Mouse (Mus musculus) stomach, postnatal 0 days (tissue): ENCODE results near the gene Zfp609. TPM values are rescaled to one million over a fixed set of nuclear protein-coding genes. Genes with fewer than 3 reads are reported as not detected.
A peak's percentile ranks its signal among the peaks of the same experiment; 100 is the strongest.

Experiments used
- ATAC-seq: fragments of 200-750 bp; cut with Nextera tagmentation; 2 replicates; pipeline ENCODE4 v1.8.0; 2017; ENCODE audit not compliant: low FRiP score, low TSS enrichment
- DNase-seq: peaks from one replicate; pipeline ENCODE4 v3.0.0-alpha.2; 2016; ENCODE audit warnings: low spot score
- H3K27ac ChIP-seq: fragments of 300-500 bp; sonication (generic); replicated peaks from 2 replicates; pipeline ENCODE4 v1.5.1; 2014; ENCODE audit warnings: mild to moderate bottlenecking, control low read depth
- H3K27me3 ChIP-seq: fragments of 300-500 bp; sonication (generic); 2 replicates; pipeline ENCODE4 v1.6.1; 2014; ENCODE audit warnings: low read length; ENCODE audit not compliant: control insufficient read depth, insufficient read depth
- H3K36me3 ChIP-seq: fragments of 300-500 bp; sonication (generic); 2 replicates; pipeline ENCODE4 v1.6.1; 2014; ENCODE audit warnings: low read length, mixed read lengths; ENCODE audit not compliant: control insufficient read depth, insufficient read depth
- H3K4me1 ChIP-seq: fragments of 300-500 bp; sonication (generic); replicated peaks from 2 replicates; pipeline ENCODE4 v1.6.1; 2014; ENCODE audit warnings: antibody characterized with exemption; ENCODE audit not compliant: control insufficient read depth, insufficient read depth
- H3K4me2 ChIP-seq: fragments of 300-500 bp; sonication (generic); replicated peaks from 2 replicates; pipeline ENCODE4 v1.6.1; 2014; ENCODE audit warnings: low read depth, mild to moderate bottlenecking, control low read depth, moderate library complexity
- H3K4me3 ChIP-seq: fragments of 300-500 bp; sonication (generic); 2 replicates; pipeline ENCODE4 v1.5.1; 2014; ENCODE audit warnings: low read depth, low read length, control low read depth
- H3K9ac ChIP-seq: fragments of 300-500 bp; sonication (generic); 2 replicates; pipeline ENCODE4 v1.6.1; 2014; ENCODE audit warnings: mild to moderate bottlenecking, low read length, control low read depth, mixed read lengths
- H3K9me3 ChIP-seq: fragments of 300-500 bp; sonication (generic); 2 replicates; pipeline ENCODE4 v1.6.1; 2016; ENCODE audit warnings: low read length; ENCODE audit not compliant: control insufficient read depth
- CTCF ChIP-seq: IDR thresholded peaks from 2 replicates; pipeline ENCODE4 v1.5.1; 2016; ENCODE audit warnings: antibody characterized with exemption, low read depth, mild to moderate bottlenecking, moderate library complexity
- EP300 ChIP-seq: optimal IDR thresholded peaks from 2 replicates; pipeline ENCODE3; 2016; ENCODE audit warnings: antibody characterized with exemption
- WGBS: fragments of 180-500 bp; shearing (Covaris S2); extraction: QIAGEN DNeasy Blood & Tissue Kit; methylation state at CpG from one replicate; pipeline ENCODE4 v1.1.7; 2014; 5-methylcytosine and 5-hydroxymethylcytosine counted together
- polyA plus RNA-seq: library from polyadenylated mRNA; unstranded; fragments of >200 nt; fragmentation: Nextera tagmentation; extraction: Ambion mirVana; gene quantifications from 2 replicates; pipeline ENCODE4 v1.2.1, GENCODE M21; 2015

Zfp609 gene
- polyA plus RNA-seq, 1 experiment from 2014 or later, result 2.4 TPM

- Histone ChIP-seq H3K4me1 (0 out of 2 replicates have a peak, but pooled peaks cover 3% of the 10 kb centered on the region), H3K9ac (no peak overlapping the region), H3K9me3 (no peaks in the 10 kb centered on the region), H3K27ac (no peak overlapping the region), H3K27me3 (no peaks in the 10 kb centered on the region), H3K36me3 (peaks cover 6% of the 10 kb centered on the region), H3K4me3 (no peak overlapping the region), H3K4me2 (no peak overlapping the region)
- WGBS, result 85% methylated on average over 2 of the region's 2 CpGs
- ATAC-seq, result no peak
- no peak for DNase-seq
- no peak for TF ChIP-seq CTCF
- TF ChIP-seq EP300, result no peak
Measured at GRCm38 (mm10) chr9:65684704-65685103, 142.7 kb downstream of the Zfp609 start.

DNA sequence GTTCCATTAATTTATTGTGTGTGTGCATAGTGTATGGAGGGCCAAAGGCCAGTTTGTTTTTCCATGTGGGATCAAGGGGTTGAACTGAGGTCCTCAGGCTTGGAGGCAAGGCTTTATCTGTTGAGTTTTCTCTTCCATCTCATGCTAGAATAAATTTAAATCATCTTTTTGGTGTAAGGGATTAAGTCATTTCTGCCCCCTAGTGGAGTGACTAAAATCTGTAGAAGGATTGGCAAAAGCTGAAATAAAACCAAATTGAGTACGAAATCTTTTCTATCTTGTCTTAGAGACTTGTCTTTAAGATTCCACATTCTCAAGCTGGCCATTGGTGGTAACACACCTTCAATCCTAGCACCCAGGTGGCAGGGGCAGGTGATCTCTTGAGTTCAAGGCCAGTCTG, 144.4 kb downstream of the Zfp609 start:
- H3K4me1 ChIP-seq, result peaks cover 9% of the 10 kb centered on the region; the same call in 1 of the 2 replicates
- WGBS, result 68% methylated on average over 1 of the region's 1 CpGs
- no peak overlapping the region for H3K27ac ChIP-seq
- H3K9ac ChIP-seq, result no peak overlapping the region
- no peak for DNase-seq
- TF ChIP-seq CTCF, result peak; percentile 74
- no peak for TF ChIP-seq EP300
- no peak overlapping the region for H3K4me3 ChIP-seq
- no peak overlapping the region for H3K4me2 ChIP-seq
- H3K9me3 ChIP-seq, result no peaks in the 10 kb centered on the region
- ATAC-seq, result no peak
- H3K36me3 ChIP-seq, result peaks cover under 1% of the 10 kb centered on the region
- no peaks in the 10 kb centered on the region for H3K27me3 ChIP-seq

- Histone ChIP-seq H3K4me2 (no peak overlapping the region), H3K27me3 (no peaks in the 10 kb centered on the region), H3K9ac (no peak overlapping the region), H3K9me3 (no peaks in the 10 kb centered on the region), H3K4me1 (peaks cover 12% of the 10 kb centered on the region; the same call in 1 of the 2 replicates), H3K4me3 (no peak overlapping the region), H3K27ac (no peak overlapping the region), H3K36me3 (no peaks in the 10 kb centered on the region; the same call in 1 of the 2 replicates)
- DNase-seq (no peak), ATAC-seq (no peak)
- WGBS, result 83% methylated on average over 3 of the region's 3 CpGs
- TF ChIP-seq CTCF (no peak), EP300 (no peak)
Measured at GRCm38 (mm10) chr9:65682183-65682582, 145.2 kb downstream of the Zfp609 start.

DNA sequence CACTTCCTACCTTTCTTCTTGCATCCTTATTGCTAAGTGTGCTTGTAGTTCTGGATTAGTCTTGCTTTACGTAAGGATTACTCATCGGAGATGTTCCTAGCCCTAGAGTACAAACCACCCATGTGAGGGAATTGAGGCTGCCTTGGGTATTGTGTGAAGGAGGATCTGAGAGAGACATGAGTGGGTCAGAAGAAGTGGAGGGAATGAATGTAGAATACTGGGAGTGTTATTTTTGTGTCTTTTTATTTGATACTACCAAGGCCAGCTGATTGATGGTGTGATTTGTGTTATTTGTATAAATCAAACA, 145.8 kb downstream of the Zfp609 start:
- no peak for ATAC-seq
- TF ChIP-seq CTCF (no peak), EP300 (no peak)
- Histone ChIP-seq H3K4me3 (no peak overlapping the region), H3K4me1 (peaks cover 12% of the 10 kb centered on the region; the same call in 1 of the 2 replicates), H3K9ac (no peak overlapping the region), H3K27me3 (no peaks in the 10 kb centered on the region), H3K36me3 (no peaks in the 10 kb centered on the region; the same call in 1 of the 2 replicates), H3K4me2 (no peak overlapping the region), H3K9me3 (no peaks in the 10 kb centered on the region), H3K27ac (0 out of 2 replicates have a peak overlapping the region, but pooled peaks have one; percentile 30)
- WGBS, result 50% methylated on average over 2 of the region's 2 CpGs
- DNase-seq, result no peak

- Histone ChIP-seq H3K4me2 (0 out of 2 replicates have a peak overlapping the region, but pooled peaks have one; percentile 18), H3K4me1 (peaks cover 12% of the 10 kb centered on the region; the same call in 1 of the 2 replicates), H3K9ac (no peak overlapping the region), H3K4me3 (no peak overlapping the region), H3K9me3 (no peaks in the 10 kb centered on the region), H3K27ac (peak overlapping the region; percentile 61), H3K36me3 (no peaks in the 10 kb centered on the region; the same call in 1 of the 2 replicates), H3K27me3 (no peaks in the 10 kb centered on the region)
- ATAC-seq, result no peak
- no peak for DNase-seq
- WGBS, result 51% methylated on average over 4 of the region's 4 CpGs
- TF ChIP-seq CTCF (no peak), EP300 (no peak)
Measured at GRCm38 (mm10) chr9:65680938-65681633, 146.3 kb downstream of the Zfp609 start.

DNA sequence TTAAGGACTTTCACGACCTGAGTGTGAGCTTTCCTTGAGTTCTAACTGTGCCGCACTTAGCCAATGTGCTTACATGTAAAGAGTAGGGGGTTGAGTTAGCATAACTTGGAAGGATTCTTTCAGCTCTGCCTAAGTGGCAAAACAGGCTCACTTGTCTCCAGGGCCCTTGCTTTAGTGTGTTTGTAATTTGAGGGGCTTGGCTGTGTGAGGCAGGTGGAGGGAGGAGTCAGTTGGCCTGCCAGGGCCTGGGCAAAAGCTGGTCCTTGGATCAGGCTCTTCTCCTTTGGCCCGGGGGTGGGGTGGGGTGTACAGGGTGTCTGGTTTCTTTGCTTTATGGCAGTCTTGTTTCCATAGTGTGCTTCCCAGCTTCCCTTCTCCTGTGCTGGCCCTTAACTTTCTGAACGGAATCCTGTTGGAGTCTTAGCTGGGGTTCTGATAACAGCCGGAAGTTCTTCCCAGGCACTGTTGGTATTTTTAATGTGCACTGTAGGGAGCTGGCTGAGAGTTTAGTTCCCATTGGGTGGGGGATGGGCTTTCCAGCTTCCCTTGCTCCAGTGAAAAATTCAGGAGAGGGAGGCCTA, 148.1 kb downstream of the Zfp609 start:
- peak overlapping the region; percentile 43 for H3K4me2 ChIP-seq
- peak overlapping the region; percentile 23; the same call in 1 of the 2 replicates for H3K9ac ChIP-seq
- no peaks in the 10 kb centered on the region for H3K9me3 ChIP-seq
- WGBS, result 6% methylated on average over 5 of the region's 5 CpGs
- no peaks in the 10 kb centered on the region; the same call in 1 of the 2 replicates for H3K36me3 ChIP-seq
- DNase-seq (peak; percentile 57), ATAC-seq (no peak)
- no peak for TF ChIP-seq CTCF
- no peak for TF ChIP-seq EP300
- peak overlapping the region; percentile 74 for H3K27ac ChIP-seq
- H3K27me3 ChIP-seq, result no peaks in the 10 kb centered on the region
- H3K4me3 ChIP-seq, result peak overlapping the region; percentile 4; the same call in 1 of the 2 replicates
- H3K4me1 ChIP-seq, result peaks cover 12% of the 10 kb centered on the region; the same call in 1 of the 2 replicates
